Mouse (Mus musculus): Measurements from ENCODE around the gene Npff. TPM values are rescaled to one million over a fixed set of nuclear protein-coding genes. Genes with fewer than 3 reads are reported as not detected.

Gene Npff
- polyA plus RNA-seq, 1 experiment from 2014 or later, result 2.7 TPM

DNA sequence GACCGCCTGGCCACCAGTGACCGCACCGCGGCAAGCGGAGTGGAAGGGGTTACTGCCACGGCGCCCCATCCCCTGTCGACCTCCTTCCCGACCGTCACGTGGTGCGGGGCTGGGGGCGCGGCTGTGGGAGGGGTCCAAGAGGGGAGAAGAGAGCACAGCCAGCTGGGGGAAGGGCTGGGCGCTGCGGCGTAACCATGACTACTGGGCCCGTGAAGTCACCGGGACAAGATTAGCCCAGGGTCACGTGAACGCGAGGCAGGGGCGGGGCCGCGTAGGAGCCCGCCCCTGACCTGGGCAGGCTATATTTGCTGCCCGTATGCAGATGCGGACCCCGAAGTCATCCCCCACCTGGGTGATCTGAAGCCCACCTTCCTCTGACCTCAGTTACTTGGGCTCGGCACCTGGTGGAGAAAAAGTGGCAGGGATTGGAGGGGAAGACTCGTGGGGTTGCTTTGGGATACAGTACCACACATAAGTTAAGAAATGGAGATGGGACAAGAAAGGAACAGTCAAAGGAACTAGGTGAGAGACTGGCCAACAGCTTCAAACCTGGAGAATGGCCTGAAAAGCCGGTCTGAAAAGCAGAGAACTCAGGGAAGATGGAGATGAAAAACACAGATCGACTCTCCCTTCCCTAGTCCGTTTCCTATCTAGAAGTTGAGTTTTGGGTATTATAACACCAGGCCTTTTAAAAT is 14.0 kb downstream of the Npff start:
- peak overlapping the region; percentile 66 for H3K9ac ChIP-seq
- no peaks in the 10 kb centered on the region for H3K36me3 ChIP-seq
- peak overlapping the region; percentile 70 for H3K4me3 ChIP-seq (replicated peaks)
- ATAC-seq (ENCODE audit: insufficient read depth, low FRiP score, low read depth), result peak; percentile 94
- no peaks in the 10 kb centered on the region for H3K27me3 ChIP-seq (replicated peaks)
- H3K4me2 ChIP-seq, result peak overlapping the region; percentile 95
- peaks cover 30% of the 10 kb centered on the region for H3K4me1 ChIP-seq
- H3K9me3 ChIP-seq, result no peaks in the 10 kb centered on the region
- H3K27ac ChIP-seq, result peak overlapping the region; percentile 87
- 4% methylated on average over 33 of the region's 34 CpGs for WGBS

DNA sequence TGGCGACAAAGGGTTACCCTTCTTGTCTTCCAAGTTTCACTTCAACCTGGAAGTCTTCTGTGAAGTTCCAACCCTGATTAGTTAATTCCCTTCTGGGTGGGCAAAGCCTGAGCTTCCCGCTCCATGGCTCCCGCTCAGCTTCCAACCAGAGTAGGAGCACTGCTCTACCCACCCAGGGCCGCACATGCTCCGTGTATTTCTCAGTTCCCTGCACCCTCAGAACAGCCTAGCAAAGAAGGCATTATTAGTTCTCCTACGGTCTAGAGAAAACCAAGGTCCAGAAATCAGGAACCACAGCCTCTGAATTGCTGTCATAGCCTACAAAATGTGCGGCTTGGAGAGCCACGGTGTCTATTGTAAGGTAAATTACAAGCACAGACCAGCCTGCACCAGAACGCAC is 14.6 kb downstream of the Npff start:
- Histone ChIP-seq H3K9me3 (no peaks in the 10 kb centered on the region), H3K27me3 (replicated peaks) (no peaks in the 10 kb centered on the region), H3K9ac (peak overlapping the region; percentile 66), H3K4me1 (peaks cover 24% of the 10 kb centered on the region), H3K36me3 (no peaks in the 10 kb centered on the region), H3K4me3 (replicated peaks) (peak overlapping the region; percentile 70), H3K27ac (peak overlapping the region; percentile 87), H3K4me2 (peak overlapping the region; percentile 95)
- peak; percentile 20; the same call in 1 of the 2 replicates for ATAC-seq (ENCODE audit: insufficient read depth, low FRiP score, low read depth)
- 4% methylated on average over 9 of the region's 9 CpGs for WGBS

DNA sequence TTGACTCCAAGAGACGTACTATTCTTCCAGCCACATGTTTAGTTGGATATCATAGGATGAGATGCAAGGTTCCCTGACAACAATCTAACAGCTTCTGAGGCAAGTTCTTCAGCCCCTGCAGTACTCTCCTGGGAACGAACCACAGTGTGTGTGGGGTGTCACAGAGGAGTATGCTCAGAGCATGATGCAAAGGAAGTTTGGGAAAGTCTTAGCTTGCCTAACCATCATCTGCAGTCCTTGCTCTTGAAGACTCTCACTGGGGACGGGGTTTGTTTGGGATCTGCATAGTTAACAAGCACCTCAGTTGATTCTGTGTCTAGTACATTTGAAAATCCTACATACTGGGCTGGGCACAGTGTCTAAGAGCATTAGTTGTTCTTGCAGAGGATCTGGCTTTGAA is 16.4 kb downstream of the Npff start:
- Histone ChIP-seq H3K4me2 (no peak overlapping the region), H3K4me3 (replicated peaks) (no peak overlapping the region), H3K27me3 (replicated peaks) (no peaks in the 10 kb centered on the region), H3K36me3 (peaks cover 8% of the 10 kb centered on the region; the same call in 1 of the 2 replicates), H3K4me1 (peaks cover 24% of the 10 kb centered on the region), H3K27ac (no peak overlapping the region), H3K9me3 (no peaks in the 10 kb centered on the region), H3K9ac (no peak overlapping the region)
- WGBS, result 77% methylated on average over 3 of the region's 3 CpGs
- no peak for ATAC-seq (ENCODE audit: insufficient read depth, low FRiP score, low read depth)

DNA sequence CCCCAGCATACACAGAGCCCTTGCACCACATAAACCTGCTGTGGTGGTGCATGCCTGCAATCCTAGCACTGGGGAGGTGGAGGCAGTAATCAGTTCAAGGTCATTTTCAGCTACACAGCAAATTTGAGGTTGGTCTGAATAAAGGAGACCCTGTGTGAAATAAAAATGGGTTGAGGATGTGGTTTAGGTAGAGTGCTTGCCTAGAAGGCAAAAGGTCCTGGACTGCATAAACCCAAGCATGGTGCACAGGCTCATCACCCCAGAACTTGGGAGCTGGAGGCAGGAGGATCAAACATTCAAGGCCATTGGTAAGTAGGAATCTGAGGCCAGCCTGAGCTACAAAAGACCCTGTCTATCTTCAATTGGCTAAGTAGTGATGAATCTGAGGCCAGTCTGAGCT is 17.2 kb downstream of the Npff start:
- Histone ChIP-seq H3K27ac (no peak overlapping the region), H3K4me3 (replicated peaks) (no peak overlapping the region), H3K36me3 (peaks cover 15% of the 10 kb centered on the region), H3K4me1 (peaks cover 17% of the 10 kb centered on the region), H3K9ac (no peak overlapping the region), H3K4me2 (no peak overlapping the region), H3K9me3 (no peaks in the 10 kb centered on the region), H3K27me3 (replicated peaks) (no peaks in the 10 kb centered on the region)
- ATAC-seq (ENCODE audit: insufficient read depth, low FRiP score, low read depth), result no peak

DNA sequence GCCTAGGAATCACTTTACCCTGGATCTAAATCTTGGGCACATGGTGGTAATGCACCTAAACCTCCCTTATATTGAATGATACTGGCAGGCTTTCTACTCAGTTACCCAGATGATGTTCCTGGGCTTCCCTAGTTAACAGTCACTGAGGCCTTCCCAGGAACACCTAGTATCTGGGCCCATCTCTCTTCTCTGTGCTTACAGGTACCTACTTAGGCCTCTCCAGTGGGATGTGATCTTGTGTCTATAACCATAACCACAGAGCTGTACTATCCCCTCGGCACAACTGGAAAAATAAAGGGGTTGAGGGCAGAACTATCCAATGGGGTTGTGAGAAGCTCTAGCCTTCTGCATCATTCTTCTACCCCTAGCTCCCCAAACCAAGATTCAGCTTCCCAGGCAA is 17.9 kb downstream of the Npff start:
- H3K27me3 ChIP-seq (replicated peaks), result no peaks in the 10 kb centered on the region
- H3K4me3 ChIP-seq (replicated peaks), result no peak overlapping the region
- ATAC-seq (ENCODE audit: insufficient read depth, low FRiP score, low read depth), result no peak
- H3K4me2 ChIP-seq, result no peak overlapping the region
- H3K36me3 ChIP-seq, result peaks cover 21% of the 10 kb centered on the region
- 82% methylated on average over 1 of the region's 1 CpGs for whole genome bisulfite sequencing
- no peak overlapping the region for H3K9ac ChIP-seq
- no peak overlapping the region for H3K27ac ChIP-seq
- H3K9me3 ChIP-seq, result no peaks in the 10 kb centered on the region
- peaks cover 12% of the 10 kb centered on the region for H3K4me1 ChIP-seq

DNA sequence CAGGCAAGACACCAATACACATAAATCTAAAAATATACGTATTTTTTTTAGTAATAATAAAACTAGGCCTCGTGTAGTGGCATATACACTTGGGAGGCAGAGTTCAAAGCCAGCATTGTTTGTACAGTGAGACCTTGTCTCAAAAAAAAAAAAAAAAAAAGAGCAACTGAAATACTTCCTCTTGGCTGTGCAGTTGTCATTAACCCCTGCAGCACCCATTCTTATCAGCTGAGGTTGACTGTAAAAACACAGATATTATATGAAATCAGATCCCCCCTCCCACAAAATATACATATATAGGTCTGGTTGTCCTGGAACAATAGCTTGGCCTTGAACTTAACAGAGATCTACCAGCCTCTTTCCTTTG is 18.3 kb downstream of the Npff start:
- Histone ChIP-seq H3K4me3 (replicated peaks) (no peak overlapping the region), H3K9me3 (no peaks in the 10 kb centered on the region), H3K4me1 (peaks cover 8% of the 10 kb centered on the region), H3K36me3 (peaks cover 26% of the 10 kb centered on the region), H3K27me3 (replicated peaks) (no peaks in the 10 kb centered on the region), H3K4me2 (no peak overlapping the region), H3K27ac (no peak overlapping the region), H3K9ac (no peak overlapping the region)
- ATAC-seq (ENCODE audit: insufficient read depth, low FRiP score, low read depth), result no peak
- WGBS, result 17% methylated on average over 2 of the region's 2 CpGs

DNA sequence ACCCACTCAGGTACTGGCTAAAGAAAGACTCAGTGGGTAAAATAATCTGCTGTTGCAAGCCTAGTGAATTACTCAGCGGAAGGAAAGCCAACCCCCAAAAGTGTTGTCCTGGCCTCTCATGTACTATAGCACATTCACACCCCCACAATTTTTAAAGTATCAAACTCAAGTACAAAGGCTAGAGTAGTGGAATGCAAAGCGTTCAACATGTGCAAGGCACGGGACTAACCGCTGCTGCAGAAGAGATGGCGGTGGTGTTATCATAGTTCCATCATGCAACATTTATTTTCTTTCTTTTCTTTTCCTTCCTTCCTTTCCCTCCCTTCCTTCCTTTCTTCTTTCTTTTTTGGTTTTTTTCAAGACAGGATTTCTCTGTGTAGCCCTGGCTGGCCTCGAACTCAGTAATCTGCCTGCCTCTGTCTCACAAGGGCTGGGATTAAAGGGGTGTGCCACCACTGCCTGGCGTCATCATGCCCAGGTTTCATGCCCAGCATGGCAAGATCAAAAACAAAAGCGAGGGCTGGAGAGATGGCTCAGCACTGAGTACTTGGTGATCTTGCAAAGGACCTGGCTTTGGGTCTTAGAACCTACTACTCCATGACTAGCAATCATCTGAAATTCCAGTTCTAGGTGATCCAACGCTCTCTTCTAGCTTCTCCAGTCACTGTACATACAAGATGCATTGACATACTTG is 18.8 kb downstream of the Npff start:
- Histone ChIP-seq H3K4me3 (replicated peaks) (no peak overlapping the region), H3K27me3 (replicated peaks) (no peaks in the 10 kb centered on the region), H3K9ac (no peak overlapping the region), H3K4me2 (no peak overlapping the region), H3K36me3 (peaks cover 30% of the 10 kb centered on the region), H3K4me1 (peaks cover 2% of the 10 kb centered on the region; the same call in 1 of the 2 replicates), H3K9me3 (no peaks in the 10 kb centered on the region), H3K27ac (no peak overlapping the region)
- ATAC-seq (ENCODE audit: insufficient read depth, low FRiP score, low read depth), result no peak
- 71% methylated on average over 9 of the region's 9 CpGs for WGBS

DNA sequence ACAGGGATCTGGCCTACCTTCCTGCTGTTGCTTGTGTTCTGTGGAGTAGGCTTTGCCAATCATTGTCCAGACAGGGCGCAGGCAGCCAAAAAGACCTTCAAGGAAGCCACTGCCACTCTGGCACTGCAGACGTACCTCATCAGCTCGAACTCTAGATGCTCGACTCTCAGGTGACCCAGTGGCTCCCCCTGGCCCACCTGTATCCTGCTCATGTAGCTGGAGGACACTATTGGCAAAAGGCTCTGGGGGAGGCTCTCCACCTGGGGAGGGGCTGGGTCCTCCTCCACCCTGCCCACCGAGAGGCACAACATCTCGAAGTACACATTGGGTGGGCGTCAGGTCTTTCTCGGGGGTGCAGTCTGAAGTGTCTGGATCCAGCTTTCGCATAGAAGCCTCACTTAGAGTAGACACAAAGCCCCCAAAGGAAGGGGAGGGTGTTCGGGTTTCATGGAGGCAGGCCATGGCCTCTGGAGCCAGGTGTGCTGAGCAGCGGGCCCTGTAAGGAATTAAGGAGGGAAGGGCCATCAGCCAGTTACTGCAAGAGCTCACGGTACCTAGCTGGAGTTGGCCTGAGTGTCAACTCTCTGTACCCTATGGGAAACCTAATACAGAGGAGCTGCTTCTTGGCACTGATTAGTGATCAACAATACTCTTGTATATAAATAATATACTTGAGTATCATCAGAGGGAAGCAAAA is 19.5 kb downstream of the Npff start:
- H3K4me2 ChIP-seq, result no peak overlapping the region
- 59% methylated on average over 12 of the region's 12 CpGs for WGBS
- no peaks in the 10 kb centered on the region for H3K27me3 ChIP-seq (replicated peaks)
- H3K36me3 ChIP-seq, result peaks cover 37% of the 10 kb centered on the region
- ATAC-seq (ENCODE audit: insufficient read depth, low FRiP score, low read depth), result no peak
- no peaks in the 10 kb centered on the region for H3K9me3 ChIP-seq
- no peaks in the 10 kb centered on the region; the same call in 1 of the 2 replicates for H3K4me1 ChIP-seq
- H3K27ac ChIP-seq, result no peak overlapping the region
- no peak overlapping the region for H3K4me3 ChIP-seq (replicated peaks)
- no peak overlapping the region for H3K9ac ChIP-seq

DNA sequence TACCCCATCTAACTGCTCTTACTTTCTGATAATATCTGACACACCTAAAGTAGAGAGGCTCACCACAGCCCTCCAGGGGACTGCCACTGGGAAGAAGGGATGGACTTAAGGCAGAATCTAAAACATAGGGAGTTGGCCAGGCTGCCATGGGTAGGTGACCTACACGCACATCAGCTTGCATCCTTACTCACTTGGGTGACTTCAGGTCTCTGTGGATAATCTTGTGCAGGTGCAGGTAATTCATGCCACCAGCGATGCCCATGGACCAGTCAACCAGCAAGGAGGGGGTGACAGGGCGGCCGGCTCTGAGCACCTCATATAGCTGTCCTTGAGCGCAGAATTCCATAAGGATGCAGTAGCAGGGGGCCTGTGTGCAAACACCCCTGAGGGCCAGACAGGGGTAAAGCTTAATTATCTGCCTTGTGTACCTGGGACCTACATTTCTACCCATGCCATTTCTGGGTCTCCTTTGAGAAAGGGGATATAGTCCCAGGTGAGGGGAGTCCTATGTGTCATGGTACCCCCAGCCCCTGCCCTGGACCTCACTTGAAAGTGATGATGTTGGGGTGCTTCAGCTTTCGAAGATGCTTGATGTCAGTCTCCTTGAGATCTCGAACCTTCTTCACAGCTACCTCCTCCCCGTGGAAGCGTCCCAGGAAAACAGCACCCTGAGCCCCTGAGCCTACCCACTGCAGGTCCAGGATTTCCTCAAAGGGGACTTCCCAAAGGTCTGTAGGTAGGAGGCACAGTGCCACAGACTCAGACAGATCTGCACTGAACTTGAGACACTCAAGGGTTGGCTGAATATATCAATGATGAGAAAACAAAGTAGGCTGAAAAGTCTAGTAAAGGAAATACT is 20.6 kb downstream of the Npff start:
- Histone ChIP-seq H3K9ac (no peak overlapping the region), H3K9me3 (no peaks in the 10 kb centered on the region), H3K4me3 (replicated peaks) (no peak overlapping the region), H3K4me2 (no peak overlapping the region), H3K27me3 (replicated peaks) (no peaks in the 10 kb centered on the region), H3K27ac (no peak overlapping the region), H3K36me3 (peaks cover 48% of the 10 kb centered on the region), H3K4me1 (no peaks in the 10 kb centered on the region)
- 84% methylated on average over 9 of the region's 9 CpGs for WGBS
- ATAC-seq (ENCODE audit: insufficient read depth, low FRiP score, low read depth), result no peak

DNA sequence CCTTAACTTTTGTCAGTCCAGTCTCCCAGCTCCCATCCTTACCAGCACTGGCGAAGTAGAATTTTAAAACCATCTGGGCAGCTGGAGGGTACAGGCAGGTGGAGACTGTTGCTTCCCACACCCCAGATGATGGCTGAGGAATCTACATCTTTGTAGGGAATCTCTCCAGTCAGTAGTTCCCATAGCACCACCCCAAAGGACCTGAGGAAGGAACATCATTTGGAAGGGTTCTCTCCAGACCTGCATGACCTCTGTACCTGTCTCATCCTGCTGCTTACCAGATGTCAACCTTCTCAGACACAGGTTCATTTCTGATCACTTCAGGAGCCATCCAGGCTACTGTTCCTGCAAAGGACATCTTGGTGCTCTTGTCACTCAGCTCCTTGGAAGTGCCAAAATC is 21.3 kb downstream of the Npff start, which contains the start of gene Gm10337:
Gm10337 (plus strand) TSS at position 276 of the 400 bp plus-strand sequence.
- Histone ChIP-seq H3K27ac (no peak within 1 kb of the TSS), H3K4me1 (no peaks in the 10 kb centered on the region), H3K9me3 (no peaks in the 10 kb centered on the region), H3K9ac (no peak within 1 kb of the TSS), H3K27me3 (replicated peaks) (no peaks in the 10 kb centered on the region), H3K4me3 (replicated peaks) (no peak within 1 kb of the TSS), H3K36me3 (peaks cover 48% of the 10 kb centered on the region), H3K4me2 (no peak within 1 kb of the TSS)
- ATAC-seq (ENCODE audit: insufficient read depth, low FRiP score, low read depth), result no peak
- WGBS, result 85% methylated on average over 1 of the region's 1 CpGs

DNA sequence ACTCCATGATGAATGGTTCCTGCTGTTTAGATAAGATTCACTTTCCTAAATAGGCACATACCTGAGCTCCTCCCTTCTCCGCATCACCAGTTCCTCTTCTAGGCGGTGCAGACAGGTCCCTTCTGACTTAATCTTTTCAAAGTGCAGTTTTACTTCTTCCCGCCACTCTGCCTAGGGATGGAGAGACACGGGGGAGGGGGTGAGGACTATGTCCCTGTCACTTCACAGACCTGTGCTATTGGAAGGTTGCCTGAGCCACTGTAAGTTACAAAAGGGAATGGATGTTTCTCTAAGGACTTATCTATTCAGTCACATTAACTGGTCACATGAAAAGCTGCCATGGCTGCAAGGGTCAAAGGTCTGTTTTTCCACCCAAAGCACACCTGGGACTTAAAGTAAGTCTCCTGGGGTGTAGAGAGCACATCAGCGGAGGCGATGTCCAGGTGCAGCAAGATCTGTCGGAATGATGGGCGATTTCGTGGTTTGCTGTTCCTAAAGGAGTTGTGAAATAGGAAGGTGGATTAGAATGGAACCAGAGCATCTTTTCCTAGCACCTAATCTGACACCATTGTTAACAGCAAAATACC is 22.4 kb downstream of the Npff start:
- no peak overlapping the region for H3K4me2 ChIP-seq
- H3K4me1 ChIP-seq, result no peaks in the 10 kb centered on the region
- H3K4me3 ChIP-seq (replicated peaks), result no peak overlapping the region
- WGBS, result 57% methylated on average over 9 of the region's 9 CpGs
- H3K27me3 ChIP-seq (replicated peaks), result no peaks in the 10 kb centered on the region
- no peak for ATAC-seq (ENCODE audit: insufficient read depth, low FRiP score, low read depth)
- no peak overlapping the region for H3K9ac ChIP-seq
- no peak overlapping the region for H3K27ac ChIP-seq
- H3K9me3 ChIP-seq, result no peaks in the 10 kb centered on the region
- peaks cover 52% of the 10 kb centered on the region for H3K36me3 ChIP-seq

Data from stomach, embryonic 15.5 days (tissue).